Mouse (Mus musculus): ENCODE measurements around the gene F2rl3.

F2rl3 gene

GRCm38 (mm10) chr8:72761322-72762051 lies at the start of gene F2rl3:
Gene F2rl3, plus strand, starts transcription at chr8:72761880.
- no peak for DNase-seq (ENCODE audit: low spot score)

GRCm38 (mm10) chr8:72712569-72712968 lies 49.1 kb upstream of the F2rl3 start:
- no peak for DNase-seq (ENCODE audit: low spot score)

GRCm38 (mm10) chr8:72716594-72716993 lies 45.1 kb upstream of the F2rl3 start:
- DNase-seq (ENCODE audit: low spot score) = no peak

DNA sequence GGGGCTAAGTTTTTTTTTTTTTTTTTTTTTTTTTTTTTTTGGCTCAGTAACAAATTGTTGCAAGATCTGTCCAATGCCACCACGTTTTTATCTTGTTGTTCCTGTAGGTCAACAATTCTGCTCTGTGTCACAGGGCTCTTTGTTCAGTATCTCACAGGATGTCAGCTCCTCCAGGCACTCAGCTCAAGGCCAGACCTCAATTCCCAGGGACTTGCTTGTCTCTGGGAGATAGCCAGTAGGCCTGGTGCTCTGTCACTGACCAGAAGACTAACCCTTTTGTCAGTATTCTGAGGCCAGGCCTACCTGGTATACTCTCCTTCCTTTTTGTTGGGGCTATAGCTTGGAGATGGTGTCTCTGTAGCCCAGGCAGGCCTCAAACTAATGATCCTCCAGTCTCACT lies 41.1 kb upstream of the F2rl3 start:
- no peak for DNase-seq (ENCODE audit: low spot score)

DNA sequence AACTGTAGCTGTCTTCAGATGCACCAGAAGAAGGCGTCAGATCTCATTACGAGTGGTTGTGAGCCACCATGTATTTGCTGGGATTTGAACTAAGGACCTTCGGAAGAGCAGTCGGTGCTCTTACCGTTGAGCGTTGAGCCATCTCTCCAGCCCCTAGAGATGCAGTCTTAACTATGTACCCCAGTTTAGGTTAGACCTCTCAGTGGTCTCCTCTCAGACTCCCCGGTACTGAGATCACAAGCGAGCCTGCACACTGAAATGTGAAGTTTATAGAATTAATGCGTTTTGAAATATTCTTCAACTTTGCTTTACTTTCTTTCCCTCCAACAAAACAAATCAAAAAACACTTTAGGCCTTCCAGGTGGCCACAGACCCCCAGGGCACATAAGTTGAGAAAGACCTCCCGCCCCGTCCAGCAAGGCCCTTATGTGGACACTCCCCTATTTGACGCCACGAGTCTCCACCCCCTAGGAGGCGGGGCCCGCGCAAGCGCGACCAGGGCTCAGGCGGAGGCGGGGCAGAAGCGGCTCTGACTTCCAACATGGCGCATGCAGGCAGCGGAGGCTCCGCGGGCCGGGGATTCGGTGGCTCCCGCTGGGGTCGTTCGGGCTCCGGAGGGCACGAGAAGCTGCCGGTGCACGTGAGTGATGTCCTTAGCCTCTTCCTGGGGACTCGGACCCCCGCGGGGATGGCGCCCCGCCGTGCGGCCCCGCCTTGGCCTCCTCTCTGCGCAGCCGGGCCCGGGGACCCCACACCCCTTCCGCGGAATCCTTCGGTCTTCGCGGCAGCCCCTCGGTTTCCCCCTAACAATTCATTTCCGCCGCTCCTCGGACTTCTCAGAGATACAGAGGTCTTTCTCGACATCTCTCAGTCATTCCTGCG lies 38.7 kb upstream of the F2rl3 start, which contains the start of gene Sin3b:
Gene Sin3b, plus strand, starts transcription at position 517 of the 882 bp plus-strand sequence.
- DNase-seq (ENCODE audit: low spot score) = peak; percentile 98

- peak; percentile 8 for DNase-seq (ENCODE audit: low spot score)
These were observed 38.1 kb upstream of the F2rl3 start for GRCm38 (mm10) chr8:72723651-72724001.

DNA sequence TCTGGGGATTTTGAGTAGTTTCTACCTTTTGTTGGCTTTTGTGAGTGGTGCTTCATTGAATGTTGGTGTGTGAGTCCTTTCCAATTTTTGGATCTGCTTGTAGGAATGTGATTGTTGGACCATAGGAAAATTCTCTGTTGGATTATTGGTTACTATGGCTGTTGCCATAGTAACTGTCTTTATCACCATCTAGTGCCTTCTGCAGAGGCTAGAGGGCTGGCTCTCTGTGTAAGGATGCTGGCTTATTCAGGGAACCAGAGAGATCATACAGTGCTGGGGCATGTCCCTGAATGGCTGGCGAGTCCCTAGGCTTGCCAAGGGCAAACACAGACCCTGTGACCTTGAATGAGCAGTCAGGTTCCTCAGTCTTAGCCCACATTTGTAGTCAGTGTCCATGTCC lies 33.0 kb upstream of the F2rl3 start:
- DNase-seq (ENCODE audit: low spot score) = no peak

DNA sequence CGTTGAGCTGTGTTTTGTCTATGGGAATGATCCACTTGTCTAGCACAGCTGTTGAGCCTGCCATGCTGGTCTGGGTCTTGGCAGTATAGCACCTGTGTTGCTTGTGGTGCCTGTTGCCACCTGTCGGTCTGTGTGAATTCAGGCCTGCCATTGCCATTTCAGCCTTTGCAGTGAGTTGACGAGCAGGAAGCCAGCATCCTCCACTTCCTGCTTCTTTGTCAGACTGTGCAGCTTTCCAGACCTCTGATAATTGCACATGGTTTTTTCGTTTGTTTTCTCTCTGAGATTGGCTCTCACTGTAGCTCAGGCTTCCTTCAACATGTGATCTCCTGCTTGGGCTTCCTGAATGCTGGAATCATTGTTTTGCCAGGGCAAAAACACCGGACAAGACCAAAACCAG lies 26.7 kb upstream of the F2rl3 start:
- DNase-seq (ENCODE audit: low spot score) = no peak

- DNase-seq (ENCODE audit: low spot score) = no peak
These were observed 24.8 kb upstream of the F2rl3 start for GRCm38 (mm10) chr8:72736868-72737267.

- DNase-seq (ENCODE audit: low spot score) = peak; percentile 18
These were observed 15.6 kb upstream of the F2rl3 start for GRCm38 (mm10) chr8:72746061-72746460.

- no peak for DNase-seq (ENCODE audit: low spot score)
These were observed 11.8 kb upstream of the F2rl3 start for GRCm38 (mm10) chr8:72749846-72750245.

DNA sequence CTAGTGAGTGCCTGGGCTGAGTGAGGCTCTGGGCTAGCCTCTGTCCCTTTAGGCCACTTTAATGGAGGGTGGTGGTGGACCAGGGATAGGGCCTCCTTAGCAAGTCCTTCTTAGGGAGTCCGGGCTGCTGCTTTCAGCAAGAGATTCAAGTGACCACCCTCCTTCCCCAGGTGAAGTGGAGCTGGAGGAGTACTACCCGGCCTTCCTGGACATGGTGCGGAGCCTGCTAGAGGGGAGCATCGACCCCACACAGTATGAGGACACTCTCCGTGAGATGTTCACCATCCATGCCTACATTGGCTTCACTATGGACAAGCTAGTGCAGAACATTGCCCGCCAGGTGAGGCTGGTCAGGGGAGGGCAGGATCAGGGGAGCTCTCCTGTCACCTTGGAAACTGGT lies 11.4 kb upstream of the F2rl3 start:
- no peak for DNase-seq (ENCODE audit: low spot score)

DNA sequence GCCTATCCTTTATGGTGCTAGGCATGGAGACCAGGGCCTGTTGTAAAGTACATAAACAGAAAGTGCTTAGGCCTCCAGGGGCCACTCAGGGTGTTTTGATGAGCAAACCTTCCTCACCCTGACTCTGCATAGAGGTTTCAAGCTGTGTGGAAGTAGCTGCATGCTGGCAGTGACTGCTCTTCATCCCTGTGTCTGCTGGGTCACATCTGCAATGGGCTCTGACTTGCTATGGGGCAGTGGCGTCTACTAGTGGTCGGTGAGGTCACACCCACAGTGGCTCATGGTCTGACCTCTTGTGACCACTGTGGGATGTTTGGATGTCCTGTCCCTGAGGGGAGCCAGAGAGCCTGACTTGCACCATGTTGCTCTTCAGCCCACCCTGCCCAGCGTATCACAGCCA lies 10.6 kb upstream of the F2rl3 start:
- DNase-seq (ENCODE audit: low spot score) = no peak

- DNase-seq (ENCODE audit: low spot score) = no peak
These were observed 9.4 kb upstream of the F2rl3 start for GRCm38 (mm10) chr8:72752289-72752688.

DNA sequence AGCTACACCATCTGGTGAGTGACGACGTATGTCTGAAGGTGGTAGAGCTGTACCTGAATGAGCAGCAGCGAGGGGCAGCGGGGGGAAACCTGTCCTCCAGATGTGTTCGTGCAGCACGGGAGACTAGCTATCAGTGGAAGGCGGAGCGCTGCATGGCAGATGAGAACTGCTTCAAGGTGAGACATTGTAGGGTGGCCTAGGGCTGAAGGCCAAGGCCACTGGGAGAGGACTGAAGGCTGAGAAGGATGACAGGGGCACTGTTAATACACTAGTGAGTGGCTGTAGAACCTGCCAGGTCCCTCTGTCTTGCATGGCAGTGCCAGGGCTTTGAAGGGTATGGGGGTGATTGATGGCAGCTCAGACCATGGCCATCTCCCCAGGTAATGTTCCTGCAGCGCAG lies 8.5 kb upstream of the F2rl3 start:
- DNase-seq (ENCODE audit: low spot score) = no peak

GRCm38 (mm10) chr8:72753781-72754180 lies 7.9 kb upstream of the F2rl3 start:
- no peak for DNase-seq (ENCODE audit: low spot score)

DNA sequence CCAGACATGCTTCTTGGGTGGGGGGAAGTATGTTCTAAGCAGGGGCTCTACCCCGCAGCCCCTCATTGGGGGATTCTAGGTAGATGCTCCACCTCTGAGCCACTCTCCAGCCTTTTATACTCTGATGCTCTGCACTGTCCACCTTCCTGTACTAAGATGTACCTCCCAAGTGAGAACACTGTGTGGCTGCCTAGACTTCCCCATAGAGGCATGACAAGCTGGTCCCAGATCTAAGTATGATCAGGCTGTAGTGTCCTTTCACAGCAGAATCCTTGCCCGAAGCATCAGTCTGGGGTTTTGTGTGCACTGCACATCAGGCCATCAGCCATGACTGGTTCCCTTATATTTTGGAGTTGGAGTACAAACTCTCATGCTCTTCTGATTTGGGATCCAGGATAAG lies 5.6 kb upstream of the F2rl3 start:
- DNase-seq (ENCODE audit: low spot score) = no peak

DNA sequence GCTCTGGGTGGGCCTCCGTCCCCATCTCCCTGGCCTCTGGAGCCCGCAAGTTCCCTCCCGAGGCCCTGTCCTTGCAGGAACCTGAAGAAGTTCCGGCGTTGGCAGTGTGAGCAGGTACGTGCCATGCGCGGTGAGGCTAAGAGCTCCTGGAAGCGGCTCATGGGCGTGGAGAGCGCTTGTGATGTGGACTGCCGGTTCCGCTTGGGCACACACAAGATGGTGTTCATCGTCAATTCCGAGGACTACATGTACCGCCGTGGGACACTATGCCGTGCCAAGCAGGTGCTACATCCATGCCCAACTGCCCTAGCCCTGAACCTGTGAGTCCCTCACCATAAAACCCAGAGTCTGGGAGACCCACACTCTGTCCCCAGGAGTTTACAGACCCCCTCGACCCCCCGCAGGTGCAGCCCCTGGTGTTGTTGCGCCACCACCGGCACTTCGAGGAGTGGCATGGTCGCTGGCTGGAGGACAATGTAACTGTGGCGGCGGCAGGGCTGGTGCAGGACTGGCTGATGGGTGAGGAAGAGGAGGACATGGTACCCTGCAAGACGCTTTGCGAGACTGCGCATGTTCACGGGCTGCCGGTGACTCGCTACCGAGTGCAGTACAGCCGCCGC lies 4.8 kb upstream of the F2rl3 start:
- no peak for DNase-seq (ENCODE audit: low spot score)

GRCm38 (mm10) chr8:72757426-72758195 lies 4.1 kb upstream of the F2rl3 start:
- no peak for DNase-seq (ENCODE audit: low spot score)

DNA sequence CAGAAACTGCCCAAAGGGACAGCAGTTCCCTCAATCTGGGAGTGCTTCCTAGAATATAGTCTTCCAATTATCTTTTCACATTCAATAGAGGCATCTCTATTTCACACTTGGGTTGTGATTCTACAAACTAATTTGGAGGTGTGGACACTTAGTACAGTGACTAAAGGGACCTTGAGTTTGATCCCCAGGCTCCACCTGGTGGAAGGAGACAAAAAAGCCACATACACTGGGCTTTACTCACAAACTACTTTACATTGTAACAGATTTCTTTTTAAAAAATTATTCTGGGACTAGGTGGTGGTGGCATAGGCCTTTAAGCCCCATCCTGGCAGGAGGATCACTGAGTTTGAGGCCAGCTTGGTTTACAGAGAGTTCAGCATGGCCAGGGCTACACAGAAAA lies 3.4 kb upstream of the F2rl3 start:
- DNase-seq (ENCODE audit: low spot score) = no peak

- DNase-seq (ENCODE audit: low spot score) = no peak
These were observed 1.5 kb upstream of the F2rl3 start for GRCm38 (mm10) chr8:72760216-72760615.

DNA sequence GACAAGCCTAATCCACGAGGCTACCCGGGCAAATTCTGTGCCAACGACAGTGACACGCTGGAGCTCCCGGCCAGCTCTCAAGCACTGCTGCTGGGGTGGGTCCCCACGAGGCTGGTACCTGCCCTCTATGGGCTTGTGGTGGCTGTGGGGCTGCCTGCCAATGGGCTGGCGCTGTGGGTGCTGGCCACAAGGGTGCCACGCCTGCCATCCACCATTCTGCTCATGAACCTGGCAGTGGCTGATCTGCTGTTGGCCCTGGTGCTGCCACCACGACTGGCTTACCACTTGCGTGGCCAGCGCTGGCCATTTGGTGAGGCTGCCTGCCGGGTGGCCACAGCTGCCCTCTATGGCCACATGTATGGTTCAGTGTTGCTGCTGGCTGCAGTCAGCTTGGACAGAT lies 626 bp downstream of the F2rl3 start:
- no peak for DNase-seq (ENCODE audit: low spot score)

Data from ovary, postnatal 14 days (tissue).